Mouse (Mus musculus) left cerebral cortex, adult 18-20 months (tissue): ENCODE data around the gene Scyl3. TPM values are rescaled to one million over a fixed set of nuclear protein-coding genes. Genes with fewer than 3 reads are reported as not detected.

Source experiments
- DNase-seq, 2 experiments: peaks; one replicate each; pipeline ENCODE4 v3.0.0; 2021 to 2022; ENCODE audit warnings: low spot score in 2 of 2, mixed read lengths in 1 of 2
- long read RNA-seq, 2 experiments: library from polyadenylated mRNA; stranded (forward); transcript quantifications; one replicate each; pipeline ENCODE4 v2.0.0; 2021
- total RNA-seq, 2 experiments: library from RNA; stranded (reverse); gene quantifications; 2 replicates each; pipeline ENCODE4 v1.2.3; 2021

The Scyl3 gene
- total RNA-seq, result 10 to 100 TPM; 21.0 to 22.3 TPM
- long read RNA-seq, experiment 1, full-length matches to known transcripts, result 13 of 33 reads
- long read RNA-seq, experiment 1, partial matches to known transcripts, result 6 of 33 reads
- long read RNA-seq, experiment 1, other reads (novel, unspliced or antisense), result 14 of 33 reads
- long read RNA-seq, experiment 2, full-length matches to known transcripts, result 1 of 15 reads
- long read RNA-seq, experiment 2, partial matches to known transcripts, result 5 of 15 reads
- long read RNA-seq, experiment 2, other reads (novel, unspliced or antisense), result 9 of 15 reads

DNA sequence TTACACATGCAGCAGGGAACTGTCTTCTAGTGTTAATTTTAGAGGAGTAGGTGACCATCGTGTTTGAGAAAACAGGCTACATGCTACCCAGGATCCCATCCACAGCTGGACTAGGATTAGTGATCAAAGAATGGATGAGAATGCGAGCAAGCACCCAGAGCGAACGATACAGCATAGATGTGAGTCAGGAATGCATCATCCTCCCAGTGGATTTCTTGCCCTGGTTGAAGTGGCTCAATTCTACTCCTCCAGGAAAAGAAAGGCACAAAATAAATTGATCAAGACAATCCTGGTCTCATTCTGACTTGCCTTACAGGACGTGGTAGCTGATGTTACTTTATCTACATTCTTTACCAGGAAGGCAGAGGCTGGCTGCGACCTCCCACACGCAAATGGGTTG lies at the start of gene Scyl3:
Scyl3 (plus strand) TSS at position 255 of the 400 bp plus-strand sequence.
- DNase-seq, result no peak

GRCm38 (mm10) chr1:163889629-163890028 lies 39.3 kb upstream of the Scyl3 start:
- no peak for DNase-seq

- DNase-seq, result no peak
Measured at GRCm38 (mm10) chr1:163893294-163893693, 35.6 kb upstream of the Scyl3 start.

GRCm38 (mm10) chr1:163893774-163894527 lies 34.9 kb upstream of the Scyl3 start:
- no peak for DNase-seq

- no peak for DNase-seq
Measured at GRCm38 (mm10) chr1:163898291-163898764, 30.6 kb upstream of the Scyl3 start.

- no peak for DNase-seq
Measured at GRCm38 (mm10) chr1:163899575-163899974, 29.3 kb upstream of the Scyl3 start.

GRCm38 (mm10) chr1:163900168-163900567 lies 28.7 kb upstream of the Scyl3 start:
- no peak for DNase-seq

GRCm38 (mm10) chr1:163903411-163903810 lies 25.5 kb upstream of the Scyl3 start:
- DNase-seq, result no peak

GRCm38 (mm10) chr1:163907007-163907811 lies 21.7 kb upstream of the Scyl3 start:
- no peak for DNase-seq

GRCm38 (mm10) chr1:163908389-163908788 lies 20.5 kb upstream of the Scyl3 start:
- no peak for DNase-seq

DNA sequence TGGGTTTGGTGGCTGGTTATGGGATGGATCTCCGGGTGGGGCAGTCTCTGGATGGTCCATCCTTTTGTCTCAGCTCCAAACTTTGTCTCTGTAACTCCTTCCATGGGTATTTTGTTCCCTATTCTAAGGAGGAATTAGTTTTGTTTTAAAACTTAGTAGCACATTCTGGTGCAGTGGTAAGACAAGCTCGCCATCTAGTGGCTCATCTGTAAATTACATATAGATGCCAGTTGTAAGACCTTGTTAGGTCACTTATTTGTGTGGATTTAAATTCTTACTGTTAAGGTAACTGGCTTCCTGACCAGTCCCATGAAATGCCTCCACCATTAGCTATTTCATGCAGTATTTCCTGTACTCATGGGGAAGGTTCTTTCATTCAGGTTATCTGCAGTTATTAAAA lies 18.6 kb upstream of the Scyl3 start:
- peak in 1 of 2 experiments; percentile 43 for DNase-seq

GRCm38 (mm10) chr1:163910785-163911184 lies 18.1 kb upstream of the Scyl3 start:
- DNase-seq, result no peak

DNA sequence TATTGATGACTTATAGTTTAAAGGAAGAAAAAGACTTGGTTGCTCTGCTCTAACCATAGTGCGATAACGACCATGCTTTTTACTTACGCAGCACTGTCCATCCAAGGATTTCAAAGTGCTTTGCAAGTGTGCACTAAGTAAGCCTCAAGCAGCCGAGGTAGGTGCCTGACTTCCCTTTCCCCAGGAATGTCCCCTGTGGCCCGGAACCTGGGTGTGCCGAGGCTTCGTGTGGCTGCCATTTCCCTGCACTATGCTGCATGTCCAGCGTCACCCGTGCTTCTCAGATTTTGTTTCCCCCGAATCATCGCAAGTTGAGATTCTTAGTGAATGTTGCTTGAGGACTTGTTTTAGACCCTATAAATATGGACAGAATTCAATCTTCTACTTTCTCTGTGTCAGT lies 16.9 kb upstream of the Scyl3 start:
- DNase-seq, result no peak

DNA sequence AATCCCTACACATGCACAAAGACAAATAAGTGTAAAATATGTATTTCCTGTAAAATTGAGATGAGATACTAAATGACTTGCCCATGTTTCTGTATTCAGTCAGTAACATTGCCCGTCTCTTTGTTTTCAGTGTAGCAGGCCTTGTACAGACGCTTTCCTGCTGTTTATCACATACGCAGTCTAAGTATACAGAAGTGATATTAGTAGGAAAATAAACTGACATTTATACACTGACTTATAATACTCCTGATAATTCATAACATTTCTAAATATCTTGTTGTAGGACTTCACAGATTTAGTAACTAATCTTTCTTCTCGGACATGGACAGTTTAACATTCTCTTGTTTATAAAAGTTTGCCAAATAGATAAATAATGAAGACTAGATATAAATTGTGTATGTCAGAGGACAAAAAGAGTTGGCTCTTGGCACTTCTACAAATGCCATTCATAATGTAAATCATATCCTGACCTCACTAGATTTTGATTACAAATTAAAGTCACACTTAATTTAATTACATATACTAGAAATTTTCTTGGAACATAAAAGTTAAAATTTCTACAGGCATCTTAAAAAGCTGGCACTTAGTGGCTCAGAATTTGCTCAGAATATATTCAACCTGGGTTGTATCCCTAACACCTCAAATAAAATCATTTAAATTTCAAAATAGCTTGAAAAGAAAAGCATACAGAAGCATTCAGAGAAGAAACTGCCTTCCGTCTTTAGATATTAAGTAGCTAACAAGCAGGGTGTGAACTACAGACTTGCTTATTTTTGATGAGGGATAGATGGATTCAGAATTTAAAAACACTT lies 11.3 kb upstream of the Scyl3 start:
- no peak for DNase-seq

DNA sequence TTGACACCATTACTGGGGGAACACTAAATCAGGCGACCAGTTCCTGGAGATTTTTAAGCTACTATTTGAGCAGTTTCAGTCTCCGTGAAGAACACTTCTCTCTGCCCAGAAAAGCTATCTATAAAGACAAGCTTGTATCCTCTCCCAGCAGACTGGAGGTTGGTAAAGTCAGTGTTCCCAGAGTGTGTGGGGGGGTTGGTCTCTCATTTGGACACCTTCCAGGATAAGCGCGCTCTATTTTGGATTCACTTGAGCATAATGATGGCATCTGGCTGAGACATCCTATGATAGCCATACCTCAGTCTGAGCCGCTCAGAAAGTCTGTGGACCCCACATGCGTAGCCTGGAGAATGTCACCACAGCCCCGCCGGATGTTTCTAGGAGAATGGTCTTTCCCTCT lies 4.8 kb upstream of the Scyl3 start:
- DNase-seq, result peak; percentile 30

DNA sequence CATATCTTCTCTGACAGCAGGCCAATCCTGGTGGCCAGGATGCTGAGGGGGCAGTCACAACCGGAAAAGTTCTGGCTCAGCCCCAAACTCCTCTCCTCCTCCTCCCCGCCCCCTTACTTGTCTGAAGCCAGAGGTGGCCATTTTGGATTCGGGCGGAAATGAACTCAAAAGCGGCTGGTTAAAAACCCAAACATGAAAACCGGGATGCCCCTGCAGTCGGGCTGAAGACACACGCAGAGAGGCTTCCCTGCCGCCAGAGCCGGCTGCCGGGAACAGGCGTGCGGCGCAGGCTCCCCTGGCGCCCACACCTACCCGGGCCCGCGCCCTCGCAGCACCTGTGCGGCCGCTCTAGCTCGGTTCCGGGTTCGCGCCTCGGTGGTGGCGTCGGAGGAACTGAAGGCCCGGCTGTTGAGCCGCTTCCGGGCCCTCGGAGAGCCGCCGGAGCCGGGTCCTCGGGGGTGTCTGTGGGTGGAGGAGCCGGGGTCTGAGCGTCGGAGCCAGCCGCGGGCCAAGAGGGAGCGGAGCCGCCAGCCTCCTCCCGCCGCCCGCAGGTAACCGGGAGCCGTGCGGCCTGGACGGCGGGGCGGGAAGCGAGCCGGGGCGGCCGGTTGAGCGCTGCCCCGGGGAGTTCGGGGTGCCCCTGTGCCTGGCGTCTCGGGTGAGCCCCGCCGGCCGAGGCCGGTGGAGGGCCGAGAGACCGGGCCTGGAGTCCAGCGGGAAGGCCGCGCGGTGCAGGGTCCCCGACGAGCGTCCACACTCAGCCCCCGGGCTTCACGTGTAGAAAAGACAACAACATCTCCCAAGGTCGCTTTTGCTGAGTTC lies 947 bp downstream of the Scyl3 start:
- DNase-seq, result peak; percentile 88

- DNase-seq, result no peak
Measured at GRCm38 (mm10) chr1:163930458-163930794, 1.5 kb downstream of the Scyl3 start.

DNA sequence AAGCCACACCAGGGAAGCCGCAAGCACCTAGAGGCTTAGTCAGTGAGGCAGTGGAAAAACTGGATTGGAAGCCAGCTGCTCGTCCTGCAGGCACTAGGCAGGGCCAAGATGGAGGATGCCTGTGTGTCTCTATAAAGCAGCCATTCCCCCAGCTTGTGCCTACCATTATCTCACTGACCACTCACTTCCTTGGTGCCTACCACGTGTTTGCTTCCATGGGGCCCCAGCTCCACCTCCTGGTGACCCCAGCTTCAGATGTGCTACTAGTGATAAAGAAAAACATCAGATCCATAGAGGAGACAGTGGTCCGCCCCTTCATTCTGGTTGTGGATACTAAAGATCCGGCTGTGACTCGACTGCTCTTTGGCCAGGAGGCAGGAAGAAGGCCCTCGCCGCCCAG lies 2.9 kb downstream of the Scyl3 start:
- no peak for DNase-seq

DNA sequence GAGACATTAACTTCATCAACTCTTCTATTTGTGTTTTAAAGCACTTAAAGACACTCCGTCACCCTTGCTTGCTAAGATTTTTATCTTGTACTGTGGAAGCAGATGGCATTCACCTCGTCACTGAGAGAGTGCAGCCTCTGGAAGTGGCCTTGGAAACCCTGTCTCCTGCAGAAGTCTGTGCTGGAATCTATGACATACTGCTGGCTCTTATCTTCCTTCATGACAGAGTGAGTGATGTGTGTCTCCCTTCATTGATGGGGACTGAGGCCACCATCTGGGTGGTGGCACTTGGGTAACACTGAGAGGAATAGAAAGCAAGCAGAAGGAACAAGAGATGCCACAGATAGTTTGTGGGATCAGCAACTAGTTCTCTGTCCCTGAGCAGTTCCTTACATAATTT lies 5.7 kb downstream of the Scyl3 start:
- DNase-seq, result no peak

GRCm38 (mm10) chr1:163942056-163942455 lies 13.2 kb downstream of the Scyl3 start:
- no peak for DNase-seq
